Mouse (Mus musculus) cortical plate, adult 2 months (tissue): ENCODE measurements around the gene Mast1.

Source experiments
- CTCF ChIP-seq: fragments of 200-500 bp; IDR thresholded peaks from 2 replicates; pipeline ENCODE4 v1.5.1; 2011; ENCODE audit warnings: mild to moderate bottlenecking, control low read depth, low read length; ENCODE audit not compliant: insufficient read depth; ENCODE audit errors: extremely low read depth
- POLR2A ChIP-seq: fragments of 200-500 bp; IDR thresholded peaks from 2 replicates; pipeline ENCODE4 v1.6.1; 2011; ENCODE audit warnings: mild to moderate bottlenecking, low read length, control low read depth; ENCODE audit not compliant: insufficient read depth; ENCODE audit errors: extremely low read depth

GRCm38 (mm10) chr8:84893709-84894134, 43.4 kb downstream of the Mast1 start, which contains the start of gene Gcdh:
- TF ChIP-seq POLR2A (peak; percentile 77; the same call in 1 of the 2 replicates), CTCF (no peak)
